Mouse (Mus musculus): ENCODE measurements around the gene Nudt15.

The Nudt15 gene

GRCm38 (mm10) chr14:73472205-73472604 lies 75.8 kb downstream of the Nudt15 start:
- no peak for DNase-seq (ENCODE audit: low read depth, low spot score)

DNA sequence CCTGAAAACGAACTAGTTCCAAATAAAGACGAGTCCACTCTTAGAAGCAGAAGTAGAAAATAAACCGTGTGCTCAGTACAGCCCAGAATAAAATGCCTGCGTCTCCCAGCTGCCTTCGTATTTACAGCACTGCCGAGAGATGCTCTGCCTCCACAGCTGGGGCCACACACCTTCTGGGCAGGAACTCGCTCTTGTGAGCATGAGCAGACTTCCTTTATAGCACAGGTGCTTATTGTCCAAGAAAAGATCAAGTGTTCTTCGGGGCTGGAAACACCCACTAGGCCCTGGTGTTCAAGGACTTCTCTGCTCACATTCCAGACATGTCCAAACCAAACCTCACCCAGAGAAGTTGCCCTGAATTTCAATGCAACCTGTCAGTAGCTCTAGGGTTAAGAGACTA lies 77.4 kb downstream of the Nudt15 start:
- DNase-seq (ENCODE audit: low read depth, low spot score) = peak; percentile 67

DNA sequence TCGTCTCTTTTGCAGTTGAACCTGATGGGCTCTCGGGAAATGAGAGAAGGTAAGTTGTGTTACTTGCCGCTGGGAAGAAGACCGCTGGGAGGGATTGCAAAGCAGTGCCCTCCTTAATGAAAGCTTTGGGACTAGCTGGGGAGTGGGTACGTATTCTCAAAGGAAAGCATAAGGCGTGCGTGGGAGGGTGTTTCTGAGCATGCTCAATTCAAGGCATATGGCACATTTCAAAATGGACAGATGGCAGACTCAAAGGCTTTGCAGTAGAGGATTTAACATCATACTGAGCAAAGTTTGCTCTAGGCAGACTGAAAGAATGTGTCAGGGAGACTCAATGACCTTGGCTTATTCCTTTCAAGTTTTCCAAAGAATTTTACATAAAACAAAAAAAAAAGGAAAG lies 78.5 kb downstream of the Nudt15 start:
- DNase-seq (ENCODE audit: low read depth, low spot score) = no peak

All from A20 (cell line).